Mouse (Mus musculus) MN1 (cell line): ENCODE data around the gene Ank2.
"Not testable (repeated sequence)": the region's sequence is repeated elsewhere in the genome, so short reads cannot be mapped to it uniquely, and the experiment has no call there.

ENCODE experiments used
- DNase-seq: peaks from one replicate; pipeline ENCODE4 v3.0.0-alpha.2; 2016; ENCODE audit warnings: low spot score

The Ank2 gene

GRCm38 (mm10) chr3:127481658-127482057, 17.5 kb downstream of the Ank2 start:
- no peak for DNase-seq

- not testable (repeated sequence) for DNase-seq
Observed at GRCm38 (mm10) chr3:127480369-127480768, 18.8 kb downstream of the Ank2 start.

- no peak for DNase-seq
Observed at GRCm38 (mm10) chr3:127474115-127474514, 25.0 kb downstream of the Ank2 start.

GRCm38 (mm10) chr3:127469164-127469752, 29.9 kb downstream of the Ank2 start:
- DNase-seq: no peak

GRCm38 (mm10) chr3:127468569-127468968, 30.6 kb downstream of the Ank2 start:
- no peak for DNase-seq

- DNase-seq: no peak
Observed at GRCm38 (mm10) chr3:127463816-127464480, 35.2 kb downstream of the Ank2 start.

- no peak for DNase-seq
Observed at GRCm38 (mm10) chr3:127463165-127463564, 36.0 kb downstream of the Ank2 start.

- DNase-seq: no peak
Observed at GRCm38 (mm10) chr3:127462413-127462812, 36.7 kb downstream of the Ank2 start.

- DNase-seq: no peak
Observed at GRCm38 (mm10) chr3:127460891-127461437, 38.2 kb downstream of the Ank2 start.

- no peak for DNase-seq
Observed at GRCm38 (mm10) chr3:127459858-127460257, 39.3 kb downstream of the Ank2 start.

- no peak for DNase-seq
Observed at GRCm38 (mm10) chr3:127458925-127459324, 40.2 kb downstream of the Ank2 start.

GRCm38 (mm10) chr3:127458420-127458798, 40.7 kb downstream of the Ank2 start:
- no peak for DNase-seq

GRCm38 (mm10) chr3:127457761-127458419, 41.3 kb downstream of the Ank2 start:
- no peak for DNase-seq

GRCm38 (mm10) chr3:127453738-127454137, 45.4 kb downstream of the Ank2 start:
- no peak for DNase-seq

GRCm38 (mm10) chr3:127453254-127453653, 45.9 kb downstream of the Ank2 start:
- DNase-seq: no peak

- no peak for DNase-seq
Observed at GRCm38 (mm10) chr3:127452233-127452632, 46.9 kb downstream of the Ank2 start.

GRCm38 (mm10) chr3:127451741-127452140, 47.4 kb downstream of the Ank2 start:
- DNase-seq: no peak

GRCm38 (mm10) chr3:127451070-127451469, 48.1 kb downstream of the Ank2 start:
- DNase-seq: peak; percentile 12

GRCm38 (mm10) chr3:127446173-127446572, 53.0 kb downstream of the Ank2 start:
- DNase-seq: peak; percentile 19

GRCm38 (mm10) chr3:127433291-127433690, 65.9 kb downstream of the Ank2 start:
- no peak for DNase-seq

- DNase-seq: no peak
Observed at GRCm38 (mm10) chr3:127429866-127430265, 69.3 kb downstream of the Ank2 start.

- no peak for DNase-seq
Observed at GRCm38 (mm10) chr3:127428527-127428926, 70.6 kb downstream of the Ank2 start.

- DNase-seq: no peak
Observed at GRCm38 (mm10) chr3:127416950-127417349, 82.2 kb downstream of the Ank2 start.
